In the genomic region with DNA sequence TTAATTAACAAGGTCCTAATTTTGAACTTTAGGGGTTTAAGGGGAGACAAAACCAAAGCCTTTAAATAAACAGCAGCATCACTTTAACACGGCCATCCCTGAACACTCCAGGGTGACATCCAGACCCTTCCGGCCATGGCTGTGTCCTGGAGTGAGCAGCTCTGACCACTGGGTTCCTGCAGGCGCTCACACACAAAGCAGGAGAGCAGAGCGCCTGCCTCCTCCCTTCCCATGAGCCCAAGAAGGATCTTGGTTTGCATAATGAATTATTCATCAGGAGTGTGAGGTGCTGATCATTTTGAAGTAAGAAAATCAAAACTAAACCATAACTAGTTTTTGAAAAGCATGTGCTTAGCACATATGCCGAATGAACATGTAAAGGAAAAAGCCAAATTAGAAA, we compare ENCODE assay signal across 10 mouse cellular contexts. TPM values are rescaled to one million over a fixed set of nuclear protein-coding genes. Genes with fewer than 3 reads are reported as not detected.
A peak's percentile ranks its signal among the peaks of the same experiment; 100 is the strongest.
DNase-seq lines count a peak whose midpoint lies in the region; ATAC-seq lines count a peak whose summit lies in the region.
"Had no signal": no experiment of that assay in that cellular context is flagged by ENCODE, and none has a peak within 500 bp of the region (broad histone marks: within the 10 kb centered on the region; RNA-seq: fewer than 3 reads in every experiment).

No protein-coding gene starts in this region.

- H3K9ac ChIP-seq in midbrain, embryonic 14.5 days (replicated peaks; ENCODE audit: low read length): no peak overlapping the region

- H3K36me3 ChIP-seq in hindbrain, embryonic 10.5 days: no peaks in the 10 kb centered on the region
- no peaks in the 10 kb centered on the region for H3K36me3 ChIP-seq in midbrain, embryonic 14.5 days (ENCODE audit: control insufficient read depth, insufficient read depth, low read length)

- H3K4me3 ChIP-seq in hindbrain, embryonic 10.5 days: no peak overlapping the region
- H3K4me3 ChIP-seq in midbrain, embryonic 14.5 days (replicated peaks; ENCODE audit: low read depth, low read length): no peak overlapping the region
- H3K4me3 ChIP-seq: gastrocnemius, adult 2 months had no signal

- H3K27me3 ChIP-seq in hindbrain, embryonic 10.5 days (ENCODE audit: insufficient read depth, poor library complexity, severe bottlenecking): peaks cover 9% of the 10 kb centered on the region; the same call in 1 of the 2 replicates
- H3K27me3 ChIP-seq in midbrain, embryonic 14.5 days (ENCODE audit: control insufficient read depth, insufficient read depth, low read length): no peaks in the 10 kb centered on the region

- H3K4me2 ChIP-seq in midbrain, embryonic 14.5 days (ENCODE audit: low read length): peak overlapping the region; percentile 21; the same call in 1 of the 2 replicates

- DNase-seq in ZHBTc4 (ENCODE audit: low read depth, low spot score): peak; percentile 49
- peak; percentile 73 for DNase-seq in embryo, embryonic 10.5 days (ENCODE audit: low spot score)
- peak; percentile 54 for DNase-seq in hindbrain, embryonic 10.5 days (ENCODE audit: low spot score)
- DNase-seq in midbrain, embryonic 14.5 days: peak; percentile 73
- DNase-seq in thymus, adult 18-20 months: no peak
- no peak for DNase-seq in adrenal gland, adult 18-20 months (ENCODE audit: low spot score in 2 of 2)
- DNase-seq: gastrocnemius, adult 2 months; liver had no signal

- peaks cover 40% of the 10 kb centered on the region for H3K4me1 ChIP-seq in hindbrain, embryonic 10.5 days (replicated peaks)
- H3K4me1 ChIP-seq in midbrain, embryonic 14.5 days (ENCODE audit: control insufficient read depth, insufficient read depth, low read length): peaks cover 26% of the 10 kb centered on the region

- 13% methylated on average over 5 of the region's 5 CpGs for WGBS in hindbrain, embryonic 10.5 days
- 4% methylated on average over 5 of the region's 5 CpGs for WGBS in midbrain, embryonic 14.5 days

- peak overlapping the region; percentile 72 for H3K27ac ChIP-seq in hindbrain, embryonic 10.5 days
- peak overlapping the region; percentile 68 for H3K27ac ChIP-seq in midbrain, embryonic 14.5 days (replicated peaks; ENCODE audit: low read depth, low read length)
- H3K27ac ChIP-seq: gastrocnemius, adult 2 months had no signal

- ATAC-seq in midbrain, embryonic 14.5 days (ENCODE audit: low FRiP score, low TSS enrichment): peak; percentile 85; the same call in 1 of the 2 replicates
- no peak for ATAC-seq in erythroblast, adult 5-6 weeks (replicated peaks; ENCODE audit: low FRiP score, poor library complexity, severe bottlenecking)

- no peaks in the 10 kb centered on the region for H3K9me3 ChIP-seq in hindbrain, embryonic 10.5 days
- H3K9me3 ChIP-seq in midbrain, embryonic 14.5 days (ENCODE audit: control insufficient read depth, low read length): no peaks in the 10 kb centered on the region

RNA-seq across cellular contexts. Expression of a gene that starts 44.4 kb away (rescaled TPM):
- polyA plus RNA-seq in hindbrain, embryonic 10.5 days (2016; fragmentation: Nextera tagmentation; extraction: Ambion mirVana): 0.90 and 2.5 TPM in 2 replicates
- polyA plus RNA-seq in midbrain, embryonic 14.5 days (2014; fragmentation: Nextera tagmentation; extraction: Ambion mirVana): 2.7 and 4.0 TPM in 2 replicates
- not detected for total RNA-seq in adrenal gland, adult 18-20 months (2021)
- not detected in 2 replicates for total RNA-seq in erythroblast, adult 5-6 weeks (2015; ENCODE audit: low replicate concordance)
- not detected in 2 replicates for total RNA-seq in erythroblast, adult 5-6 weeks (2017; ENCODE audit: low replicate concordance)
- total RNA-seq: ES-E14 had no signal

Comparison
In these comparisons a context has a peak if more than half of its experiments do, and no peak if none do; other contexts are left out.
1. DNase-seq: peak in ZHBTc4 (single experiment), embryo, embryonic 10.5 days (single experiment), hindbrain, embryonic 10.5 days (single experiment) and midbrain, embryonic 14.5 days (single experiment); none in thymus, adult 18-20 months (0 of 2) and adrenal gland, adult 18-20 months (0 of 2).